Comparison of ENCODE assay signal across 10 mouse cellular contexts in genomic region chr16:96673191-96673847, GRCm38 (mm10).
DNase-seq lines count a peak whose midpoint lies in the region; ATAC-seq and TF ChIP-seq lines count a peak whose summit lies in the region.
"Had no signal": no experiment of that assay in that cellular context is flagged by ENCODE, and none has a peak within 500 bp of the region (broad histone marks: within the 10 kb centered on the region; RNA-seq: fewer than 3 reads in every experiment).

No protein-coding gene starts in this region.

- TF ChIP-seq CTCF in intestine, postnatal 0 days (IDR thresholded peaks at IDR 0.05; ENCODE audit: low read depth) = no peak

- ATAC-seq in kidney, embryonic 15.5 days (replicated peaks; ENCODE audit: low FRiP score) = 0 out of 2 replicates have a peak, but pooled peaks have one; percentile 38
- ATAC-seq in forebrain, embryonic 13.5 days = peak; percentile 85
- ATAC-seq in hindbrain, embryonic 15.5 days (ENCODE audit: low FRiP score, low read depth) = peak; percentile 80
- ATAC-seq in neural tube, embryonic 15.5 days (ENCODE audit: low FRiP score) = peak; percentile 73
- no peak for ATAC-seq in megakaryocyte, adult 5-6 weeks (ENCODE audit: poor library complexity, severe bottlenecking)
- ATAC-seq in intestine, postnatal 0 days = no peak

- H3K9ac ChIP-seq in kidney, embryonic 15.5 days = no peak overlapping the region
- H3K9ac ChIP-seq in forebrain, embryonic 13.5 days = peak overlapping the region; percentile 43; the same call in 1 of the 2 replicates
- H3K9ac ChIP-seq in hindbrain, embryonic 15.5 days = no peak overlapping the region
- no peak overlapping the region for H3K9ac ChIP-seq in neural tube, embryonic 15.5 days (replicated peaks)
- H3K9ac ChIP-seq in intestine, postnatal 0 days (ENCODE audit: low read depth, low read length) = no peak overlapping the region
- H3K9ac ChIP-seq: stomach, embryonic 15.5 days had no signal

- H3K4me2 ChIP-seq in kidney, embryonic 15.5 days = no peak overlapping the region
- H3K4me2 ChIP-seq in forebrain, embryonic 13.5 days = peak overlapping the region; percentile 42
- peak overlapping the region; percentile 23; the same call in 1 of the 2 replicates for H3K4me2 ChIP-seq in hindbrain, embryonic 15.5 days
- H3K4me2 ChIP-seq in neural tube, embryonic 15.5 days = peak overlapping the region; percentile 20
- no peak overlapping the region for H3K4me2 ChIP-seq in intestine, postnatal 0 days (replicated peaks; ENCODE audit: low read depth)
- H3K4me2 ChIP-seq: stomach, embryonic 15.5 days had no signal

- H3K9me3 ChIP-seq in kidney, embryonic 15.5 days (replicated peaks) = no peaks in the 10 kb centered on the region
- H3K9me3 ChIP-seq in forebrain, embryonic 13.5 days (replicated peaks) = no peaks in the 10 kb centered on the region
- H3K9me3 ChIP-seq in hindbrain, embryonic 15.5 days = no peaks in the 10 kb centered on the region
- no peaks in the 10 kb centered on the region for H3K9me3 ChIP-seq in neural tube, embryonic 15.5 days (replicated peaks)
- no peaks in the 10 kb centered on the region for H3K9me3 ChIP-seq in intestine, postnatal 0 days (ENCODE audit: control insufficient read depth)
- H3K9me3 ChIP-seq: stomach, embryonic 15.5 days had no signal

- no peaks in the 10 kb centered on the region for H3K36me3 ChIP-seq in kidney, embryonic 15.5 days
- H3K36me3 ChIP-seq in forebrain, embryonic 13.5 days (ENCODE audit: poor library complexity, severe bottlenecking) = no peaks in the 10 kb centered on the region
- H3K36me3 ChIP-seq in hindbrain, embryonic 15.5 days = 0 out of 2 replicates have a peak, but pooled peaks cover 3% of the 10 kb centered on the region
- H3K36me3 ChIP-seq in neural tube, embryonic 15.5 days = peaks cover 10% of the 10 kb centered on the region; the same call in 1 of the 2 replicates
- no peaks in the 10 kb centered on the region for H3K36me3 ChIP-seq in intestine, postnatal 0 days (ENCODE audit: control insufficient read depth, insufficient read depth)
- H3K36me3 ChIP-seq: stomach, embryonic 15.5 days had no signal

- no peak overlapping the region for H3K4me3 ChIP-seq in kidney, embryonic 15.5 days (replicated peaks)
- H3K4me3 ChIP-seq in forebrain, embryonic 13.5 days = no peak overlapping the region
- H3K4me3 ChIP-seq in hindbrain, embryonic 15.5 days = no peak overlapping the region
- no peak overlapping the region for H3K4me3 ChIP-seq in neural tube, embryonic 15.5 days (replicated peaks)
- no peak overlapping the region for H3K4me3 ChIP-seq in intestine, postnatal 0 days (ENCODE audit: low read depth, low read length)
- H3K4me3 ChIP-seq: stomach, embryonic 15.5 days had no signal

- H3K27me3 ChIP-seq in kidney, embryonic 15.5 days = peaks cover 10% of the 10 kb centered on the region; the same call in 1 of the 2 replicates
- H3K27me3 ChIP-seq in forebrain, embryonic 13.5 days = no peaks in the 10 kb centered on the region
- no peaks in the 10 kb centered on the region for H3K27me3 ChIP-seq in hindbrain, embryonic 15.5 days
- H3K27me3 ChIP-seq in neural tube, embryonic 15.5 days (replicated peaks) = no peaks in the 10 kb centered on the region
- no peaks in the 10 kb centered on the region for H3K27me3 ChIP-seq in intestine, postnatal 0 days (replicated peaks; ENCODE audit: control insufficient read depth, insufficient read depth, low read length)
- H3K27me3 ChIP-seq: stomach, embryonic 15.5 days had no signal

- peaks cover 4% of the 10 kb centered on the region; the same call in 1 of the 2 replicates for H3K4me1 ChIP-seq in kidney, embryonic 15.5 days
- peaks cover 21% of the 10 kb centered on the region for H3K4me1 ChIP-seq in forebrain, embryonic 13.5 days
- H3K4me1 ChIP-seq in hindbrain, embryonic 15.5 days (replicated peaks) = peaks cover 7% of the 10 kb centered on the region
- peaks cover 25% of the 10 kb centered on the region for H3K4me1 ChIP-seq in neural tube, embryonic 15.5 days
- H3K4me1 ChIP-seq in intestine, postnatal 0 days (replicated peaks; ENCODE audit: control insufficient read depth, insufficient read depth, low read length) = no peaks in the 10 kb centered on the region
- H3K4me1 ChIP-seq: stomach, embryonic 15.5 days had no signal

- no peak for DNase-seq in kidney, postnatal 36 days
- DNase-seq: liver; lung, postnatal 10 days had no signal

- WGBS in kidney, embryonic 15.5 days = 60% methylated on average over 25 of the region's 25 CpGs
- 36% methylated on average over 25 of the region's 25 CpGs for WGBS in forebrain, embryonic 13.5 days
- WGBS in hindbrain, embryonic 15.5 days = 49% methylated on average over 25 of the region's 25 CpGs
- 40% methylated on average over 25 of the region's 25 CpGs for WGBS in neural tube, embryonic 15.5 days
- WGBS in intestine, postnatal 0 days = 71% methylated on average over 25 of the region's 25 CpGs

- H3K27ac ChIP-seq in kidney, embryonic 15.5 days = no peak overlapping the region
- peak overlapping the region; percentile 19; the same call in 1 of the 2 replicates for H3K27ac ChIP-seq in forebrain, embryonic 13.5 days
- peak overlapping the region; percentile 44; the same call in 1 of the 2 replicates for H3K27ac ChIP-seq in hindbrain, embryonic 15.5 days (replicated peaks)
- peak overlapping the region; percentile 25 for H3K27ac ChIP-seq in neural tube, embryonic 15.5 days (replicated peaks)
- H3K27ac ChIP-seq in intestine, postnatal 0 days (ENCODE audit: low read depth, low read length) = no peak overlapping the region
- H3K27ac ChIP-seq: stomach, embryonic 15.5 days had no signal

Comparison
In these comparisons a context has a peak if more than half of its experiments do, and no peak if none do; other contexts are left out.
1. ATAC-seq: peak in kidney, embryonic 15.5 days (single experiment), forebrain, embryonic 13.5 days (single experiment), hindbrain, embryonic 15.5 days (single experiment) and neural tube, embryonic 15.5 days (single experiment); none in megakaryocyte, adult 5-6 weeks (single experiment) and intestine, postnatal 0 days (single experiment).
2. H3K27ac ChIP-seq: peak in forebrain, embryonic 13.5 days (single experiment), hindbrain, embryonic 15.5 days (single experiment) and neural tube, embryonic 15.5 days (single experiment); none in kidney, embryonic 15.5 days (single experiment) and intestine, postnatal 0 days (single experiment).
3. H3K4me2 ChIP-seq: peak in forebrain, embryonic 13.5 days (single experiment), hindbrain, embryonic 15.5 days (single experiment) and neural tube, embryonic 15.5 days (single experiment); none in kidney, embryonic 15.5 days (single experiment) and intestine, postnatal 0 days (single experiment).